Mouse (Mus musculus) central nervous system, embryonic 18 days (tissue): Measurements from ENCODE around the gene Olfr1128. TPM values are rescaled to one million over a fixed set of nuclear protein-coding genes. Genes with fewer than 3 reads are reported as not detected.

Experiments
- polyA plus RNA-seq: library from polyadenylated mRNA; depleted of rRNA; stranded (reverse); fragments of >200 nt; gene quantifications from 2 replicates; pipeline ENCODE4 v1.2.3, GENCODE M21; 2012; rRNA removed

Gene Olfr1128
- not detected in 2 replicates for polyA plus RNA-seq

DNA sequence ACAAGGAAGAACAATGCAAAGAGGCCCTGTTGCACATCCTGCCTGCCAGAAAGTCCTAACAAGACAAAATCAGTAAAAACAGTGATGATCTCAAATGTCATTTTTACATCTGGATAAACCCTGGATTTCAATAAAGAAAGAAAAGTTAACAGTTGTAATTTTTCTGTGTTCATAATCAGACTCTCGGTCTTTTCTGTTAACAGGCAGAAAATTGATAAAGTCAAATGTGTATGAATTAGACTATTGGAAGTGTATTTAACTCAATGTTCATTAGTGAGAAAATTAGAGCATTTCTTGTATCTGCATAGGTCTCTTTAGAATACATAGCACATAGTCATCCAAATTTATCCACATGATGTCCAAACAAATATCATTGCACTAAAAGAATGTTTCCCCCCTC is at the start of gene Olfr1128:
Gene Olfr1128, minus strand, starts transcription at position 101 of the 400 bp plus-strand sequence.

DNA sequence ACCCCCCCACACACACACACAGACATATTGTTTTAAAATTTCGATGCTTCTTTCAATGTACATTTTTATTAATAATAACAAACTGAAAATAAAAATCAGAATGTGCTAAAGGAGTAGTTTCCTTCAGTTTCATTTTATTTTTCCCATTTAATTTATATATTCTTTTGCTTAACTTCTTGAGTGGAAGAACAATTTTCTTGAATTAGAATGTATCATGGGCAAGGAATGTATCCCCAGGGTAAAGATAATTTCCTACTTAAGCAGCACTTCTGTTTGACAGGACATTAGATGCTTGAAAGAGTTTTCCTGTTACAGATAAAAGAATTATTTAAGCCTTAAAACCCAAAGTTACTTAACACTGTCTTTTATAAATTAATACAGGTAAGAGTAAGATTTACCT is 28.3 kb upstream of the Olfr1128 start, which contains the start of gene Olfr1129:
Gene Olfr1129, plus strand, starts transcription at position 301 of the 400 bp plus-strand sequence.

DNA sequence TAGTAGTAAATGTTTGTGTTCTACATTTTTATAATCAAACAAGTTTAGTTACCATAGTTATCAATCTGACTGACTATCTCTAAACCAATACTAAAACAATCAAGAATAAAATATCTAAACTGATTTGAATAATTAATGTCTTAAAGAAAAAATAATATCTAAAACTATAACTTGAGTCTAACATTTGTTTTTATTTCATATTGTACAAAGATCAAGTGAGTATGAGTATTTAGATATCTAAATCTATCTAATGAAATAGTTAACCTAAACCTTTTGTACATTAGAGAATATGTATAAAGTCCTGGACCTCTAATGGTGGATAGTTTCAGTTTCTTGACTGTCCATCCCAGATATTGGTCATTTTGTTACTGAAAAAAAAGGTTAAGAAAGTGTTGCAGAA is 13.8 kb downstream of the Olfr1128 start, which contains the start of gene Olfr153:
Gene Olfr153, plus strand, starts transcription at position 301 of the 400 bp plus-strand sequence.

DNA sequence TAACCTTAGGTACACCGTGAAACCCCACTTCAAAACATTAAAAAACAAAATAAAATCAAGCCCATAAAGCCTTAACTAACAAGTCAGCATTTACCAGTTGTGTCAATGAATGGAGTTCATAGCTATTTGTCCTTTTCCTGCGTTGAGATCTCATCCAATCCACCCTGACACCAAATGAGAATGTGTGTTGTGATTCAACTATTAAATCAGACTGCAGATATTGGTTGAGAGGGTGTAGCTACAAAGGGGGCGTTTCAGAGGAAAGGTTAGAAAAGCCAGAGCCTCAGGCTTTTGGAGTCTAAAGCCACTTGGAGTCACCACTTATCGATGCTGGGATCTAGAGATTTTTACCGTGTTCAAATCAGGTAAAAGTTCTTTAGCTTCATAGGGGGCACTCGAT is 39.1 kb downstream of the Olfr1128 start, which contains the start of gene Pramel6:
Gene Pramel6, plus strand, starts transcription at position 301 of the 400 bp plus-strand sequence.

DNA sequence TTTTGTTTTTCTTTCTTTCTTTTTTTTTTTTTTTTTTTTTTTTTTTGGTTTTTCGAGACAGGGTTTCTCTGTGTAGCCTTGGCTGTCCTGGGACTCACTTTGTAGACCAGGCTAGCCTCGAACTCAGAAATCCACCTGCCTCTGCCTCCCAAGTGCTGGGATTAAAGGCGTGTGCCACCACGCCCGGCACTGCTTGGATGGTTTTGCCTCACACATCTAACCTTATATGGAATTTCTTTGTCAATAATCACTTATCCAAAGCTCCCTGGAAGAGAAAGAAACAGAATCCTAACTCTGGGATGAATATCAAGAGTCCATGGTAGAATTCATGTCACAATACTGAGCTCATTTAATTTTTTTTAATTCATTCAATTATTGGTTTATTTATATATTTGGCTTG is 48.3 kb downstream of the Olfr1128 start, which contains the start of gene Pramel7:
Gene Pramel7, minus strand, starts transcription at position 101 of the 400 bp plus-strand sequence.

Other genes with a start within 250 kb of the Olfr1128 start
- gene Olfr1118, start 238.0 kb downstream of the Olfr1128 start, polyA plus RNA-seq: not detected in 2 replicates
- not detected in 2 replicates for gene Olfr1120, start 190.7 kb downstream of the Olfr1128 start, polyA plus RNA-seq
- not detected in 2 replicates for gene Olfr1121, start 175.6 kb downstream of the Olfr1128 start, polyA plus RNA-seq
- not detected in 2 replicates for gene Olfr1122, start 159.7 kb downstream of the Olfr1128 start, polyA plus RNA-seq
- gene Olfr1123, start 128.9 kb downstream of the Olfr1128 start, polyA plus RNA-seq: not detected in 2 replicates
- gene Olfr1124, start 115.3 kb downstream of the Olfr1128 start, polyA plus RNA-seq: not detected in 2 replicates
- gene Olfr1126, start 91.6 kb downstream of the Olfr1128 start, polyA plus RNA-seq: not detected in 2 replicates
- not detected in 2 replicates for gene Pramel7, start 48.4 kb downstream of the Olfr1128 start, polyA plus RNA-seq
- gene Pramel6, start 39.0 kb downstream of the Olfr1128 start, polyA plus RNA-seq: not detected in 2 replicates
- not detected in 2 replicates for gene Olfr153, start 13.7 kb downstream of the Olfr1128 start, polyA plus RNA-seq
- gene Olfr1129, start 28.4 kb upstream of the Olfr1128 start, polyA plus RNA-seq: not detected in 2 replicates
- gene Olfr1130, start 60.7 kb upstream of the Olfr1128 start, polyA plus RNA-seq: not detected in 2 replicates
- gene Olfr1131, start 81.6 kb upstream of the Olfr1128 start, polyA plus RNA-seq: not detected in 2 replicates
- gene Olfr1132, start 92.0 kb upstream of the Olfr1128 start, polyA plus RNA-seq: not detected in 2 replicates
- gene Olfr1133, start 101.8 kb upstream of the Olfr1128 start, polyA plus RNA-seq: not detected in 2 replicates
- gene Olfr1134, start 112.9 kb upstream of the Olfr1128 start, polyA plus RNA-seq: not detected in 2 replicates
- not detected in 2 replicates for gene Olfr1135, start 128.1 kb upstream of the Olfr1128 start, polyA plus RNA-seq
- gene Olfr1136, start 148.4 kb upstream of the Olfr1128 start, polyA plus RNA-seq: not detected in 2 replicates
- gene Olfr1137, start 167.6 kb upstream of the Olfr1128 start, polyA plus RNA-seq: not detected in 2 replicates
- not detected in 2 replicates for gene Olfr1138, start 194.4 kb upstream of the Olfr1128 start, polyA plus RNA-seq
- gene Olfr1140, start 198.2 kb upstream of the Olfr1128 start, polyA plus RNA-seq: 0.11 TPM in 1 of 2 replicates, not detected in the other
- gene Olfr1141, start 208.4 kb upstream of the Olfr1128 start, polyA plus RNA-seq: not detected in 2 replicates
- not detected in 2 replicates for gene Olfr152, start 233.9 kb upstream of the Olfr1128 start, polyA plus RNA-seq